Comparison of ENCODE assay signal across 10 mouse cellular contexts in the genomic region with DNA sequence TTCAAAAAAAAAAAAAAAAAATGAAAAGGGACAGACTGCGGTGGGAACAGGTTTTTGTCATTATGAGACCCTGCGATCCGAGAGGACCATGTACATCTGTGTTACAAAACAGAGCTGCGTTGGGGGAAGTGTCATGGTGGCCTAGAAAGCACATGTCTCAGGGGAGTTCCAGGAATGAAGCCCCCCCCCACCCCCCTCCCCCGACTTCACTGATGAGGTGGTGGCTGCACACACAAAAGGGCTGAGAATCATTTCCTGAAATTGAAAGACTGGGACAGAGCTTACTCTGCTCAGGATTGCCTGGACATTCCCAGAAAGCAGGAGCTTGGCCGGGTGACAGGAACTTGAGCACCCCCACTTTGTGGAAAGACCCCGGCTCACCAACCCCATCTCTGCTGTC. TPM values are rescaled to one million over a fixed set of nuclear protein-coding genes. Genes with fewer than 3 reads are reported as not detected.
DNase-seq lines count a peak whose midpoint lies in the region; ATAC-seq and TF ChIP-seq lines count a peak whose summit lies in the region.
"Had no signal": no experiment of that assay in that cellular context is flagged by ENCODE, and none has a peak within 500 bp of the region (broad histone marks: within the 10 kb centered on the region; RNA-seq: fewer than 3 reads in every experiment).

No protein-coding gene starts in this region.

- no peak overlapping the region for H3K4me2 ChIP-seq in lung, embryonic 14.5 days
- peak overlapping the region; percentile 7; the same call in 1 of the 2 replicates for H3K4me2 ChIP-seq in embryonic facial prominence, embryonic 14.5 days (ENCODE audit: low read depth, low read length)
- peak overlapping the region; percentile 26; the same call in 1 of the 2 replicates for H3K4me2 ChIP-seq in forebrain, postnatal 0 days (ENCODE audit: low read depth)
- peak overlapping the region; percentile 23 for H3K4me2 ChIP-seq in midbrain, embryonic 14.5 days (ENCODE audit: low read length)

- no peaks in the 10 kb centered on the region for H3K27me3 ChIP-seq in lung, embryonic 14.5 days (ENCODE audit: insufficient read depth, low read length)
- H3K27me3 ChIP-seq in embryonic facial prominence, embryonic 14.5 days (replicated peaks; ENCODE audit: control insufficient read depth, insufficient read depth, low read length): no peaks in the 10 kb centered on the region
- no peaks in the 10 kb centered on the region for H3K27me3 ChIP-seq in forebrain, postnatal 0 days (ENCODE audit: insufficient read depth, low read length)
- no peaks in the 10 kb centered on the region for H3K27me3 ChIP-seq in midbrain, embryonic 14.5 days (ENCODE audit: control insufficient read depth, insufficient read depth, low read length)

- H3K4me3 ChIP-seq in lung, embryonic 14.5 days (ENCODE audit: low read depth, low read length): no peak overlapping the region
- H3K4me3 ChIP-seq in embryonic facial prominence, embryonic 14.5 days (ENCODE audit: low read depth, low read length): no peak overlapping the region
- no peak overlapping the region for H3K4me3 ChIP-seq in forebrain, postnatal 0 days (ENCODE audit: low read depth, low read length)
- no peak overlapping the region for H3K4me3 ChIP-seq in midbrain, embryonic 14.5 days (replicated peaks; ENCODE audit: low read depth, low read length)

- peak; percentile 44; the same call in 1 of the 2 replicates for ATAC-seq in lung, embryonic 14.5 days (ENCODE audit: insufficient read depth)
- ATAC-seq in embryonic facial prominence, embryonic 14.5 days (ENCODE audit: low read depth): peak; percentile 53
- peak; percentile 34; the same call in 1 of the 2 replicates for ATAC-seq in forebrain, postnatal 0 days
- no peak for ATAC-seq in midbrain, embryonic 14.5 days (ENCODE audit: low FRiP score, low TSS enrichment)

- no peaks in the 10 kb centered on the region for H3K36me3 ChIP-seq in lung, embryonic 14.5 days (ENCODE audit: insufficient read depth)
- H3K36me3 ChIP-seq in embryonic facial prominence, embryonic 14.5 days (ENCODE audit: control insufficient read depth, insufficient read depth, low read length): no peaks in the 10 kb centered on the region
- no peaks in the 10 kb centered on the region for H3K36me3 ChIP-seq in forebrain, postnatal 0 days (ENCODE audit: insufficient read depth)
- H3K36me3 ChIP-seq in midbrain, embryonic 14.5 days (ENCODE audit: control insufficient read depth, insufficient read depth, low read length): no peaks in the 10 kb centered on the region

- 50% methylated on average over 7 of the region's 7 CpGs for WGBS in lung, embryonic 14.5 days
- 35% methylated on average over 7 of the region's 7 CpGs for WGBS in embryonic facial prominence, embryonic 14.5 days
- 13% methylated on average over 7 of the region's 7 CpGs for WGBS in forebrain, postnatal 0 days
- WGBS in midbrain, embryonic 14.5 days: 56% methylated on average over 7 of the region's 7 CpGs

- no peak for DNase-seq in lung, embryonic 14.5 days
- no peak for DNase-seq in lung, postnatal 36 days
- DNase-seq in embryonic facial prominence, embryonic 14.5 days (ENCODE audit: low spot score): peak; percentile 77
- DNase-seq in forebrain, postnatal 0 days: no peak
- peak; percentile 38 for DNase-seq in midbrain, embryonic 14.5 days
- DNase-seq in layer of hippocampus, adult 11-12 months (ENCODE audit: low spot score): no peak
- DNase-seq in adrenal gland, postnatal 25 days: no peak
- DNase-seq: kidney, adult 11 months; thymus, postnatal 4 days had no signal

- 0 out of 2 replicates have a peak, but pooled peaks cover 5% of the 10 kb centered on the region for H3K9me3 ChIP-seq in lung, embryonic 14.5 days (ENCODE audit: low read depth, low read length)
- H3K9me3 ChIP-seq in embryonic facial prominence, embryonic 14.5 days (ENCODE audit: control insufficient read depth, low read length): no peaks in the 10 kb centered on the region
- no peaks in the 10 kb centered on the region for H3K9me3 ChIP-seq in forebrain, postnatal 0 days (ENCODE audit: low read length)
- H3K9me3 ChIP-seq in midbrain, embryonic 14.5 days (ENCODE audit: control insufficient read depth, low read length): no peaks in the 10 kb centered on the region

- peak overlapping the region; percentile 56 for H3K27ac ChIP-seq in lung, embryonic 14.5 days (ENCODE audit: low read depth)
- peak overlapping the region; percentile 80 for H3K27ac ChIP-seq in embryonic facial prominence, embryonic 14.5 days (replicated peaks; ENCODE audit: low read depth, low read length)
- no peak overlapping the region for H3K27ac ChIP-seq in forebrain, postnatal 0 days (ENCODE audit: low read depth, low read length)
- peak overlapping the region; percentile 14; the same call in 1 of the 2 replicates for H3K27ac ChIP-seq in midbrain, embryonic 14.5 days (replicated peaks; ENCODE audit: low read depth, low read length)

- no peak overlapping the region; the same call in 1 of the 2 replicates for H3K9ac ChIP-seq in lung, embryonic 14.5 days
- H3K9ac ChIP-seq in embryonic facial prominence, embryonic 14.5 days (ENCODE audit: low read depth, low read length): no peak overlapping the region
- H3K9ac ChIP-seq in forebrain, postnatal 0 days: no peak overlapping the region
- no peak overlapping the region for H3K9ac ChIP-seq in midbrain, embryonic 14.5 days (replicated peaks; ENCODE audit: low read length)

- no peak for TF ChIP-seq CTCF in lung, embryonic 14.5 days (IDR thresholded peaks at IDR 0.05; ENCODE audit: low read depth)
- TF ChIP-seq CTCF in forebrain, postnatal 0 days (IDR thresholded peaks at IDR 0.05; ENCODE audit: low read depth): no peak

- peaks cover 8% of the 10 kb centered on the region for H3K4me1 ChIP-seq in lung, embryonic 14.5 days (ENCODE audit: insufficient read depth)
- H3K4me1 ChIP-seq in embryonic facial prominence, embryonic 14.5 days (ENCODE audit: control insufficient read depth, insufficient read depth, low read length): peaks cover 30% of the 10 kb centered on the region
- no peaks in the 10 kb centered on the region for H3K4me1 ChIP-seq in forebrain, postnatal 0 days (ENCODE audit: insufficient read depth)
- H3K4me1 ChIP-seq in midbrain, embryonic 14.5 days (ENCODE audit: control insufficient read depth, insufficient read depth, low read length): peaks cover 26% of the 10 kb centered on the region

RNA-seq across cellular contexts. Expression of gene Habp2, which starts 54.7 kb away (rescaled TPM):
- 2.8 and 3.1 TPM in 2 replicates for polyA plus RNA-seq in lung, embryonic 14.5 days (2014; fragmentation: Nextera tagmentation; extraction: Ambion mirVana)
- 0.26 and 0.54 TPM in 2 replicates for polyA plus RNA-seq in embryonic facial prominence, embryonic 14.5 days (2014; fragmentation: Nextera tagmentation; extraction: Ambion mirVana)
- not detected in 2 replicates for total RNA-seq in forebrain, postnatal 0 days (2014; rRNA removed)
- 0.06 TPM in 1 of 2 replicates, not detected in the other for polyA plus RNA-seq in forebrain, postnatal 0 days (2015; fragmentation: Nextera tagmentation; extraction: Ambion mirVana)
- polyA plus RNA-seq in midbrain, embryonic 14.5 days (2014; fragmentation: Nextera tagmentation; extraction: Ambion mirVana): not detected in 2 replicates
- 0.86 TPM in 1 of 2 replicates, not detected in the other for total RNA-seq in adrenal gland, postnatal 25 days (2021)
- total RNA-seq: layer of hippocampus, postnatal 25 days had no signal

Comparison
In these comparisons a context has a peak if more than half of its experiments do, and no peak if none do; other contexts are left out.
1. DNase-seq: peak in embryonic facial prominence, embryonic 14.5 days (single experiment) and midbrain, embryonic 14.5 days (single experiment); none in lung, embryonic 14.5 days (single experiment), lung, postnatal 36 days (single experiment), forebrain, postnatal 0 days (single experiment), layer of hippocampus, adult 11-12 months (single experiment) and adrenal gland, postnatal 25 days (single experiment).